Mouse (Mus musculus) kidney, postnatal 4 days (tissue): ENCODE measurements around the gene Csnk1g2.
"Not testable (repeated sequence)": the region's sequence is repeated elsewhere in the genome, so short reads cannot be mapped to it uniquely, and the experiment has no call there.

Experiments
- DNase-seq, 2 experiments: peaks; one replicate each; pipeline ENCODE4 v3.0.0; 2021; ENCODE audit warnings: mixed read lengths in 2 of 2

Gene Csnk1g2

DNA sequence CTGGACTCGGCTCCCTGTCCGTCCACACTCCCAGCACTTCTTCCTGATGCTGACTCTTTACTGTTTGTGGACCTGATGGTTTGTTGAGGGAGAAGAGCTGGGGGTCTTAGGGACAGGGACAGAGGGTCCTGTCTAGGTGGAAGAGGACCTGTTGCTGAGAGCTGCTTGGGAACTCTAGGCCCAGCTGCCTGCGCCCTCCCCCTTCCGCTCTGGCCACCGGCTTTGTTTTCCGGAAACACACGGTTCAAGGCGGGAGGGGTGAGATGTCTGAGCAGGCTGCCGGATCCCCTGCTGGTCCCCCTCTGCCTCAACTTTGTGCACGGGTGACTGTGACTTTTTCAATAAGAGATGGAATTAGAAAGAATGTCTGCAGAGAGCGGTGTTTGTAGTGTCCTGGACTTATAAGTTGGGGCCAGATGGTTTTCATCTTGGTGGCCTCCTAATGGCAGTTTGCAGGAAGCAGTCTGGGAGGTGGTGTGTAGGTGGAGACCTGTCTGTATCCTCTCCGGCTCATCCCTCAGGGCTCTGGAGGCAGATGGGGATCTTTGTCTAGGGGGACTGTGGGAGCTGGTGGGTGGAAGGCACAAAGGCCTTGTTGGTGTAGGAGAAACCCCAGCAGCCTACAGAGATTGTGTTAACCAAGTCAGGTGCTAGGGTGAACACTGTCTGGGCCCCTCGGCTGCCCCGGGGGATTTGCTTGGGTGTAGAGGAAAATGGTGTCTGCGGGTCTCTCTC lies 986 bp downstream of the Csnk1g2 start:
- DNase-seq, result peak; percentile 79 to 85

DNA sequence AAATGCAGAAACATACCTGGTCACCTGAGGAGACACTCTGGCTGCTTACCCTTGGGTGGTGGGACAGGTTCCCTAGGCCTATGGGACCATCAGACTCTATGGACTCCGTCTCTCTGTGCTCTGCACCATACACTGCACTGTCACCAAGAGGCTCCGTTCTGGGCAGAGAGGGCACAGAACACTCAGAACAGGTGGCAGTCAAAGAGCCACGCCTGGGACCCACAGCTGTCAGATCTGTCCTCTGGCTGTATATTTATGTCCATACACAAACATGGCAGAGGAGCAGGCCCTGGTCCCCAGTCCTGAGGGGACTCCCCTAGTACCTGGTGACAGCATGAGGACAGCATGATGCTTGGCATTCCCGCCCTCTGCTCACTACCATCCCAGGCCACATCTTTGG lies 3.1 kb downstream of the Csnk1g2 start:
- DNase-seq, result no peak

DNA sequence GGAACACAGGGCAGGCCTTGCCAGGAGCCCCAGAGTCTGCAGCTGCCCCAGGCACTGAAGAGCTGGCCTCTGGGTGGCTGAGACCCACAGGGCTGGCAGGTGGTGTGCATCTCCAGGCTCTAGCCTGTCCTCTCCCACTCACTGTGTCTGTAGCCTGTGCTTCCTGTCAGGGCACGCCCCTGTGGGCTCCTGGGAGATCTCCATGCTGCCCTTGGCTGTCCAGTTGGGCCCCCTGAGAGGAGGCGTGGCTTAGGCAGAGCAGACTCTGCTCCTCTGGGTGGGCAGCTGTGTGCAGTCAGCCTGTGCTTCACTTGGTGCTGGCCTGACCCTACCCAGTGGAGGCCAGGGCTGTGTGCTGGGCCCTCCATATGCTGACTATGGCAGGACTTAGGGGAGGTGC lies 5.0 kb downstream of the Csnk1g2 start:
- peak; percentile 83 to 91 for DNase-seq

GRCm38 (mm10) chr10:80628925-80629324 lies 6.3 kb downstream of the Csnk1g2 start:
- no peak for DNase-seq

DNA sequence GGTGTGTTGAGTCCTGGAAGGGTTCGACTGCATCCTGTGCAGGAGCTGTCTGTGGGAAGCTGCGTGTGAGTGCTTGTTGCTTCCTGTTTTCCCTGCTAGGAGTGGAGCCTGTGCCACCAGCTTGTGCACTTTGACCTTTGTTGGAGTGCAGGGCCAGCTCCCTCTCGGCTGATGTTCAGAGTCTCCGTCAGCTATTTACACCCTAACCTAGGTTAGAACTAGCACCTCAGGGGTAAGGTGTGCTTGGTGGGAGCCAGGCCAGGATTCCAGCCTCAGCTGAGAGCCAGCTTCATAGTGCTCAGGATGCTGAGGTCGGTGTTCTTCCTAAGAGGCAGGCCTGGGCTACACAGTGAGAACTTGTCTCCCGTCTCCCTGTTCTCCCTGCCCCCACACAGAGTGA lies 12.7 kb downstream of the Csnk1g2 start:
- no peak for DNase-seq

DNA sequence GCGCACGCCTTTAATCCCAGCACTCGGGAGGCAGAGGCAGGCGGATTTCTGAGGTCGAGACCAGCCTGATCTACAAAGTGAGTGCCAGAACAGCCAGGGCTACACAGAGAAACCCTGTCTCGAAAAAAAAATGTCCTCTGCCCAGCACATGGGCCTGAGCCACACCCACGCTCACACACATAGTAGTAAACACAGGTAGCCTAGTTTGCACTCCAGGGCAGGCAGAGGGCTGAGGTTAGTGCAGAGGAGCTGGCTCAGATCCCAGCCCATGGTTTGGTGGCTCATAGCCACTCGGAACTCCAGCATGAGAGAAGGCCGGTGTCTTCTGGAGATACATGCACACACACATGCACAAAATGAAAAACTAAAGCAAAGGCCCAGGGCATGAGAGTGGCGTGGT lies 24.3 kb downstream of the Csnk1g2 start:
- no peak for DNase-seq

DNA sequence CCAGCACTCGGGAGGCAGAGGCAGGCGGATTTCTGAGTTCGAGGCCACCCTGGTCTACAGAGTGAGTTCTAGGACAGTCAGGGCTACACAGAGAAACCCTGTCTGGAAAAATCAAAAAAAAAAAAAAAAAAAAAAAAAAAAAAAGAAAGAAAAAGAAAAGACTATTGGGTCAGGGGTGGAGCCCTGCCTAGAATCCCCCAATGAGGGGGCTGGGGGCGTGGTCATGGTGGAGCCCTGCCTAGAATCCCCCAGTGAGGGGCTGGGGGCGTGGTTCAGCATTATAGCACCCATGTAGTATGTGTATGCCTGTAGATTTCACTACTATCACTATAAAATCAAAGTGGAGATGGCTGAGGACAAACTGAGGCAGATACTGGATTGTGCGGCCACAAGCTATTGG lies 27.3 kb downstream of the Csnk1g2 start:
- not testable (repeated sequence) for DNase-seq

DNA sequence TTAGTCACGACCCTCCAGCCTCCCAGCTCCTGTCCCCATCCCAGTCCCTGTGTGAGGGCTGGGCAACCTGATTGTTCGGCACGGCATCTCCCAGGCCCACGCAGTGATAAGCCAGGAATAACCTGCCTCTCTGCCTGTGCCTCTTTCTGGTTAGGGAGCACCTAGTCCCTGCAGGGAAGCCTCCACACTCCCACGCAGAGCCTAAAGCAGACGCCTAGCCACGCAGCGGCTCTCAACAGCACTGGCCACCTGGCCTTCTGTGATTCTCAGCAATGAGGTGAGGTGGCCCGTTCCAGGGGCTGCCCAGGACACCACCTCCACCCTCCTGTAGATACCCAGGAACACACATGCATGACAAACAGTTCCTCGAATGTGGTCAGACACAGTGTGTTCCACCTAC lies 27.8 kb downstream of the Csnk1g2 start:
- DNase-seq, result no peak

DNA sequence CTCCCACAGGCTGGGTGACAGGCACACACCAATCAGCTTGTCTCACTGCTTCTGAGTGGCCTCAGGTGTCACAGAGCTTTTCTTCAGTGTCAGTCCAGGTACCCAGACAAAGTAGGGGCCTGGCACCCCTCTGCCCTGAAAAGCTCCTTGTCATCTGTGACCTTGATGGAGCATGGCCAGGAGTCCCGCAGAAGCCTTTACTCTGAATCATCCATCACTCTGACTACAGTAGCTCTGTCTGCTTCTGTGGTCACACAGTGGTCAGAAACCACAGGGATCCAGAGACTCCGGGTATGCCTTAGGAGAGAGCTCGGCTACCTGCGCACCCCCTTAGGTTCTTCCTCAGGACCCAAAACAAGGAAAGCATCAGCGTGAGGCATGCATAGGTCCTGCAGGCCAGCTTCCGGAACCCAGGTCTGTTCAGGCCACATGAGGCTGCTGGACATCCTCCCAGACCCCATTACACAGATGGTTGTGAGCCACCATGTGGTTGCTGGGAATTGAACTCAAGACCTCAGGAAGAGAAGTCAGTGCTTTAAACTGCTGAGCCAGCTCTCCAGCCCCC lies 30.6 kb downstream of the Csnk1g2 start:
- no peak for DNase-seq

DNA sequence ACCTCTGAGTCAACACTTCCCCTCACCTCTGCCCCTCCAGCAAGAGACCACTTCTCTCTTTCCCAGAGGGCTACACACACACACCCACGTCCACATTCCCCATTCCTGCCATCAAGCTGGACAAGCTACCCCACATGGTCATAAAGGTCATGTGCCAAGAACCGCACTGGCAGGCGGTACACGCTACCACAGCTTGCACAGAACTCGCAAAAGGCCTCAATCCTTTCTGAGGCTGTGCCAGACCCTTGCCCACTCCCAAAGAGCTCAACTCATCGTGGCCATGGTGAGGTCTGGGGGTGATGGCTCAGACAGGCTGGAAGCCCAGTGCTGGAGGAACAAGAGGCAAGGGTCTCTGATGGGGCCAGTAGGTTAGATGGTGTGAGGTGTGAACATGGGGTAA lies 32.2 kb downstream of the Csnk1g2 start:
- no peak for DNase-seq

DNA sequence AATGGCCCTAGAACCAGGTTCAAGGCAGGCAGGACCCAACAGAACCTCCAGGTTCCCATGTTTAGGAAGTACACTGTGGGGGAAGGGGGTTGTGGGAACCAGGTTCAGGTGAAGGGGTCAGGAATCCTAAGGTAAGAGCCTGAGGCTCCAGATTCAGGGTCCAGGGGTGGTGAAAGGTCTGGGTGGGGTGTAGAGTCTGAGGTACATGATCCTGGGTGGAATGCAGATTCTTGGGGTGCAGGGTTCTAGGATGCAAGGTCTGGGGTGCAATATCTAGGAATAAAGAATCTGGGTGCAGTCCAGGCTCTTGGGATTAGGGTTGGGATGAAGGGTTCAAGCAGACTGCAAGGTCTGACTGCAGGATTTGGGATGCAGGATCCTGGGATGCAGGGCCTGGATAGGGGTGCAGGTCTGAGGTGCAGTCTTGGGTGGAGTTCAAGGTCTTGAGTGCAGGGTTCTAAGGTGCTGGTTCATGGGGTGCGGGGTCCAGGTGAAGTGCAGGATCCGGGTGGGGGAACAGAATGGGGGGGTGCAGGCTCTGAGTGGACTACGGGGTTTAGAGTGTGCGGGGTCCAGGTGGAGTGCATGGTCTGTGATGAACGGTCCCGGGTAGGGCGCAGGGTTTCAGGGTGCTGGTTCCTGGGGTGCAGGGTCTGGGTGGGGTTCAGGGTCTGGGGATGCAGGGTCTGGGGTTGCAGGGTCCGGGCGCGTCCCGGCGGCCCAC lies 32.9 kb downstream of the Csnk1g2 start:
- no peak for DNase-seq

DNA sequence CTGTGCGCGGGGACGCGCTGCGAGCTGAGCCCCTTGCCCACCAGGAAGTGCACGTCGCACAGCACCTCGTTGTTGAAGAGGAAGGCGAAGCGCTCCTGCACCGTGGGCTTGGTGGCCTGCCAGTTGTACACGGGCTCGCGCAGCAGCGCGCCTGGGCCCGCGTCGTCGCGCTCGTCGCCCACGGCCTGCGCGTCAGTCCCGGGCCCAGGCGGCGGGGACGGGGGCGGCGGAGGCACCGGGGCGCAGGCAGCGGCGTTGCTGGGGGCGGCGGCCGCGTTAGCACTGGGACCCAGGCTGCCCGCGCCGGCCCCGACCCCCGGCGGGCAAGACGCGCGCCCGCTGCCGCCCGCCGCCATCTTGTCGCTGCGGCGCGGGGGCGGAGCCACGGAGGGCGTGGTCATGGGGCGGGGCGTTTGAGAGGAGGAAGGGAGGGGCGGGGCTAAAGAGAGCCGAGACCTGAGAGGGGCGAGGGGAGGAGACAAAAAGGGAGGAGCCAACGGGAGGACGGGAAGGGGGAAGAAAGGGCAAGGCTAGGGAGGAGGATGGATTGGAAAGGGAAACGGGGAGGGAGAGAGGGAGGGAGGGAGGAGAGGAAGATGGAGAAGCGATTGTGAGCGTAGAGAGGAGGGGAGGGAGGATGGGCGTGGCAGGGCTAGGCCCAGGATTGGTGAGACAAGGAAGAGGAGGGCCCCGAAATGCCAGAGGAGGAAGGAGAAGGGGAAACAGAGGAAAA lies 33.7 kb downstream of the Csnk1g2 start:
- DNase-seq, result peak; percentile 99

DNA sequence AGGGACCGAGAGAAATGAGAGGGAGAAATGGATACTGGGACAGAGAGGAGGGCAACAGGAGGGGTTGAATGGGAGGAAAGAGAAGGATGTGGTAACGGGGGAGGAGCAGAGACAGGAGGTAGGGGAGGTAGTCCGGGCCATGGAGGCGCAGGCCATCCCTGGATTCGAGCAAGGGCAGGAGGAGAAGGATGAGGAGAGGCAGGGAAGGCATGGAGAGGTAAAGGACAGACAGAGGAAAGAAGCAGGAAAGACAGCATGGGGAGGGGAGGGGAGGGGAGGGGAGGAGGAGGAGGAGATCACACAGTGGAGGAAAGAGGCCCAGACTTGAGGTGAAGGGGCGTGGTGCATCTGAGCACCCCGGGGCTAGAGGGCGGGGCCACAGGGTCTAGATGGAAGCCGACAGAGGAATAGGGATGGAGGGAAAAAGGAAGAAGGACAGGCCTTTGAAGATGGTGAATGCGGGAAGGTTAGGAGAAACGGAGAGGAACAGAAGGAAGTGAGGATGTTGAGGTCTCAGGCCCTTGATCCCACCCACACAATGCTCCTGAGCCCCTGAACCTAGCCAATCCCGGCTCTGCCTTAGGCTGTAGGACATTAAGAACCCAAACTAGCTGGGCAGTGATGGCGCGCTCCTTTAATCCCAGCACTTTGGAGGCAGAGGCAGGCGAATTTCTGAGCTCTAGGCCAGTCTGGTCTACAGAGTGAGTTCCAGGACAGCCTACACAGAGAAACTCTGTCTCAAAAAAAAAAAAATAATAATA lies 34.4 kb downstream of the Csnk1g2 start, which contains the start of gene Btbd2:
Gene Btbd2, minus strand, starts transcription at position 209 of the 761 bp plus-strand sequence.
- DNase-seq, result peak; percentile 44 to 60

DNA sequence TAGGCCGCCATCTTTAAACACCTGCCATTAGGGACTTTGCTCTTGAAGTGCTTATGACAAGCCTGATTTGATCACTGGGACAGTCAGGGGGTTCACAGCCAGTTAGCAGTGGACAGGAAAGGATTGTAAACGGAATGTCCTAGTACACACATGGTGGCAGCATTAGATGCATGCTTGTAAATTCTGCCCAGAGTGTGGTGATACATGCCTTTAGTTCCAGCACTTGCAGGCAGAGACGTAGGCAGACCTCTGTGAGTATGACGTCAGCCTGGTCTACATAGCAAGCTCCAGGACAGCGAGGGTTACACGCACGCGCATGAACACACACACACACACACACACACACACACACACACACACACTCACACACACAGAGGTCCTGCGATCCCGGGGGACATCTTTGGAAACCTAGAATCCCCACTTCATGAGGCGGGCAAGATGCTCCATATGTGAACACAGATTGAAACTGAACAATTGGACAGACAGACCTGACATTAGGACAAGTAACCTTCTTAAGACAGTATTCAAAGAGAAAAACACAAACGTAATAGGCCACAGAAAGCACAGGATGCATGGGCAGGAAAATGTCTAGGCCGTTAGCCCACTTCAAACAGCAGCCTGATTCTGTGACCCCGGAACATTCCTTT lies 35.7 kb downstream of the Csnk1g2 start:
- no peak for DNase-seq

DNA sequence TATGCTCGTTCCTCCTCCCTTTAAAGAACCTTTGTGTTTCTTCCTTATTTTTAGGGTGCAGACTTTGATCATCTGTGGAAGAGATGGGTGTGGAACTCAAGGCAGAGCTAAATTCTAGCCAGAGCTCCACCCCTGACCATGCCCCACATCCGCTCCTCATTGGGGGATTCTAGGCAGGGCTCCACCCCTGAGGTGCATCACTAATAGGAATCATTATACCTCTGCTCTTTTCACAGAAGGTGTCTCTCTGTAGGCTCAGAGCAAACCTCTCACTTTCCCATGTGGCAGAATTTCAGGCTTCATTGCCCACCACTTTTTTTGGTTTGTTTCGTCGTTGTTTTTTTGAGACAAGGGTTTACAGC lies 36.2 kb downstream of the Csnk1g2 start:
- no peak for DNase-seq

DNA sequence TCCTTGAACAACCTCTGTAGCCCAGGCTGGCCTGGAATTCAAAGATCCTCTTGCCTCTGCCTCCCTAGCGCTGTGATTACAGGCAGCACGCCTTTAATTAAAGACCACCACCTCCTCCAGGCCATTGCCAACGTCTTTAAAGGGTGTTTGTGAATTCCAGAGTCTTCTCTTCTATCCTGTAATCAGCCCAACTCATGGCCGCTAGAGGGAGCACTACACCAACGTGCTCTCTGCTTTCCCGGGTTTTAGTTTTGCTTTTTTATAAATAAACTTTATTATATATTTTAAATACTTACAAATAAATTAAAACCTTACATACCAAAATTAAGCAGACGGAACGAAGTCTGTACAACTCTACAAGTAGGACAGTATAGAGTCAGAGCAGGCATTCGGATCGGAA lies 36.6 kb downstream of the Csnk1g2 start:
- peak; percentile 90 to 91 for DNase-seq

- peak; percentile 84 to 87 for DNase-seq
These were observed 38.5 kb downstream of the Csnk1g2 start for GRCm38 (mm10) chr10:80661149-80661548.

GRCm38 (mm10) chr10:80663485-80664196 lies 41.0 kb downstream of the Csnk1g2 start:
- DNase-seq, result no peak

DNA sequence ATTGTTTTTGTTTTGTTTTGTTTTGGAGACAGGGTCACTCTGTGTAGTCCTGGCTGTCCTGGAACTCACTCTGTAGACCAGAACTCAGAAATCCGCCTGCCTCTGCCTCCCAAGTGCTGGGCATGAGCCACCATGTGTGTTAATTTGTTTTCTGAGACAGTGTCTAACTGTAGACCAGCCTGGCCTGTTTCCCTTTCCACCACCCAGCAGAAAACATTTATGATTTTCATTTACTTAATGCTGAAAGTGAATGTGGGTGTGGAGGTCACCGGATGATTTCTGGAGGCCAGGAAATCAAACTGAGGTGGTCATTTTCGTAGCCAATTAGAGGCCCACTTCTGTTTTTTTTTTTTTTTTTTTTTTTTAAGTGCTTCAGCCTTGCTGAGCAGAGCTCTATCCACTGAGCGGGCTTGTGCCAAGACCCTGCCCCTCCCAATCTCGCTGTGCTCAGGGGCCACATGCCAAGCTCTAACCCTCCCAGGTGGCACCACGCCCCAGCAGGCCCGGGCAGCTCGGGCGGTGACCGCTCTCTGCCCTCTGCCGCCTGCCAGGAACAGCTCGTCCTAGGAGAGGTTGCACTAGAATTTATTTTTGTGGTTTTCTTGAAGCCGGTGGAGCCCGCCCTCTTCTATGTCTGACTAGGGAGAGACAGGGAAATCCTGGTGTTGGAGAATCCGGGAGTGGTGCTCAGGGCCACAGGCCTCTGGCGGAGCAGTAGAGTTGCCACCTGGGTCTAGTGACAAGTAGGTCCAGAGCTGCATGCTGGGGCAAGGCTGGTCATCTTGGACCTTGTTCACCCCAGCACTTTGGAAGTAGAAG lies 41.8 kb downstream of the Csnk1g2 start:
- DNase-seq, result peak; percentile 78 to 88

DNA sequence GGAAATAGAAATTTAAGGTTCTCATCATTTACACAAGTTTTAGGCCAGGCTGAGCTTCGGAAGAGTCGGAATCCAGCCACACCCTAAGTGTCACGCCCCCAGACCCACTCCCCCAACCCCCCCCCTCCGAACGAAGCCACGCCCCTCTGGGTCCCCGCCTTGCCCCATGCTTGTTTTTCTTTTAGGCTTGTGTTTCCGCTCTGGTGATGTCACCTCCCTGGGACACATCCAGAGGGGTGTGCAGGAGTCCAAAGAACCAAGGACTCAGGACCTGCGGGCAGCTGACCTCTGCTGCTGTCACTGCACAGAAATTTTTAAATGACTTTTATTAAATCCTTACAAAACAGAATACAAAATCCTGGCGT lies 42.4 kb downstream of the Csnk1g2 start:
- DNase-seq, result peak; percentile 77 to 83

- DNase-seq, result peak in 1 of 2 experiments; percentile 37
These were observed 42.8 kb downstream of the Csnk1g2 start for GRCm38 (mm10) chr10:80665459-80665858.
